Mouse (Mus musculus): ENCODE data around the gene Gpr37l1. TPM values are rescaled to one million over a fixed set of nuclear protein-coding genes. Genes with fewer than 3 reads are reported as not detected.

Gene Gpr37l1
- 0.67 TPM in 1 of 2 replicates, not detected in the other for polyA plus RNA-seq (2011; ENCODE audit: insufficient read depth, insufficient read length, low replicate concordance, missing spikeins)

- no peak for TF ChIP-seq CTCF (IDR thresholded peaks at IDR 0.05; ENCODE audit: control insufficient read depth, insufficient read depth, low read length)
- TF ChIP-seq POLR2A (IDR thresholded peaks at IDR 0.05; ENCODE audit: borderline replicate concordance, control insufficient read depth, low read depth, low read length), result no peak
- H3K4me1 ChIP-seq (ENCODE audit: control insufficient read depth, insufficient read depth, low read length), result no peaks in the 10 kb centered on the region
- WGBS, result 53% methylated on average over 11 of the region's 11 CpGs
- H3K27ac ChIP-seq (ENCODE audit: control insufficient read depth, insufficient read depth, low read depth, low read length, poor library complexity), result no peak within 1 kb of the TSS
- no peak within 1 kb of the TSS for H3K4me3 ChIP-seq (replicated peaks; ENCODE audit: control insufficient read depth, low read depth, low read length)
Observed at GRCm38 (mm10) chr1:135167435-135167834, at the start of gene Gpr37l1. Gpr37l1 (minus strand) TSS chr1:135167681.

- no peak overlapping the region for H3K27ac ChIP-seq (ENCODE audit: control insufficient read depth, insufficient read depth, low read depth, low read length, poor library complexity)
- H3K4me3 ChIP-seq (replicated peaks; ENCODE audit: control insufficient read depth, low read depth, low read length), result no peak overlapping the region
- TF ChIP-seq CTCF (IDR thresholded peaks at IDR 0.05; ENCODE audit: control insufficient read depth, insufficient read depth, low read length) (no peak), POLR2A (IDR thresholded peaks at IDR 0.05; ENCODE audit: borderline replicate concordance, control insufficient read depth, low read depth, low read length) (no peak)
- WGBS, result 74% methylated on average over 9 of the region's 9 CpGs
- no peaks in the 10 kb centered on the region for H3K4me1 ChIP-seq (ENCODE audit: control insufficient read depth, insufficient read depth, low read length)
Observed at GRCm38 (mm10) chr1:135213772-135214640, 46.5 kb upstream of the Gpr37l1 start.

- WGBS, result 62% methylated on average over 5 of the region's 5 CpGs
Observed at GRCm38 (mm10) chr1:135210421-135210820, 42.9 kb upstream of the Gpr37l1 start.

GRCm38 (mm10) chr1:135208716-135209115 lies 41.2 kb upstream of the Gpr37l1 start:
- Histone ChIP-seq H3K27ac (ENCODE audit: control insufficient read depth, insufficient read depth, low read depth, low read length, poor library complexity) (no peak overlapping the region), H3K4me1 (ENCODE audit: control insufficient read depth, insufficient read depth, low read length) (no peaks in the 10 kb centered on the region), H3K4me3 (replicated peaks; ENCODE audit: control insufficient read depth, low read depth, low read length) (no peak overlapping the region)
- TF ChIP-seq CTCF (IDR thresholded peaks at IDR 0.05; ENCODE audit: control insufficient read depth, insufficient read depth, low read length), result no peak
- TF ChIP-seq POLR2A (IDR thresholded peaks at IDR 0.05; ENCODE audit: borderline replicate concordance, control insufficient read depth, low read depth, low read length), result no peak
- 76% methylated on average over 9 of the region's 9 CpGs for WGBS

More at GRCm38 (mm10) chr1:135210421-135210820, 42.9 kb upstream of the Gpr37l1 start:
- no peak overlapping the region for H3K4me3 ChIP-seq (replicated peaks; ENCODE audit: control insufficient read depth, low read depth, low read length)
- no peaks in the 10 kb centered on the region for H3K4me1 ChIP-seq (ENCODE audit: control insufficient read depth, insufficient read depth, low read length)
- TF ChIP-seq CTCF (IDR thresholded peaks at IDR 0.05; ENCODE audit: control insufficient read depth, insufficient read depth, low read length) (no peak), POLR2A (IDR thresholded peaks at IDR 0.05; ENCODE audit: borderline replicate concordance, control insufficient read depth, low read depth, low read length) (no peak)
- H3K27ac ChIP-seq (ENCODE audit: control insufficient read depth, insufficient read depth, low read depth, low read length, poor library complexity), result no peak overlapping the region

GRCm38 (mm10) chr1:135206586-135207339 lies 39.3 kb upstream of the Gpr37l1 start:
- H3K4me1 ChIP-seq (ENCODE audit: control insufficient read depth, insufficient read depth, low read length), result no peaks in the 10 kb centered on the region
- TF ChIP-seq CTCF (IDR thresholded peaks at IDR 0.05; ENCODE audit: control insufficient read depth, insufficient read depth, low read length) (no peak), POLR2A (IDR thresholded peaks at IDR 0.05; ENCODE audit: borderline replicate concordance, control insufficient read depth, low read depth, low read length) (no peak)
- H3K27ac ChIP-seq (ENCODE audit: control insufficient read depth, insufficient read depth, low read depth, low read length, poor library complexity), result no peak overlapping the region
- WGBS, result 91% methylated on average over 14 of the region's 14 CpGs
- H3K4me3 ChIP-seq (replicated peaks; ENCODE audit: control insufficient read depth, low read depth, low read length), result no peak overlapping the region

- no peak for TF ChIP-seq CTCF (IDR thresholded peaks at IDR 0.05; ENCODE audit: control insufficient read depth, insufficient read depth, low read length)
- TF ChIP-seq POLR2A (IDR thresholded peaks at IDR 0.05; ENCODE audit: borderline replicate concordance, control insufficient read depth, low read depth, low read length), result no peak
- 80% methylated on average over 4 of the region's 4 CpGs for WGBS
- H3K4me3 ChIP-seq (replicated peaks; ENCODE audit: control insufficient read depth, low read depth, low read length), result no peak overlapping the region
- H3K27ac ChIP-seq (ENCODE audit: control insufficient read depth, insufficient read depth, low read depth, low read length, poor library complexity), result no peak overlapping the region
- no peaks in the 10 kb centered on the region for H3K4me1 ChIP-seq (ENCODE audit: control insufficient read depth, insufficient read depth, low read length)
Observed at GRCm38 (mm10) chr1:135205257-135205656, 37.8 kb upstream of the Gpr37l1 start.

- Histone ChIP-seq H3K4me1 (ENCODE audit: control insufficient read depth, insufficient read depth, low read length) (no peaks in the 10 kb centered on the region), H3K4me3 (replicated peaks; ENCODE audit: control insufficient read depth, low read depth, low read length) (no peak overlapping the region), H3K27ac (ENCODE audit: control insufficient read depth, insufficient read depth, low read depth, low read length, poor library complexity) (no peak overlapping the region)
- TF ChIP-seq CTCF (IDR thresholded peaks at IDR 0.05; ENCODE audit: control insufficient read depth, insufficient read depth, low read length) (no peak), POLR2A (IDR thresholded peaks at IDR 0.05; ENCODE audit: borderline replicate concordance, control insufficient read depth, low read depth, low read length) (no peak)
- 55% methylated on average over 12 of the region's 12 CpGs for WGBS
Observed at GRCm38 (mm10) chr1:135204196-135205126, 37.0 kb upstream of the Gpr37l1 start.

All from bone marrow, adult 2 months (tissue).